Mouse (Mus musculus): ENCODE measurements around the gene Asz1.

The Asz1 gene

DNA sequence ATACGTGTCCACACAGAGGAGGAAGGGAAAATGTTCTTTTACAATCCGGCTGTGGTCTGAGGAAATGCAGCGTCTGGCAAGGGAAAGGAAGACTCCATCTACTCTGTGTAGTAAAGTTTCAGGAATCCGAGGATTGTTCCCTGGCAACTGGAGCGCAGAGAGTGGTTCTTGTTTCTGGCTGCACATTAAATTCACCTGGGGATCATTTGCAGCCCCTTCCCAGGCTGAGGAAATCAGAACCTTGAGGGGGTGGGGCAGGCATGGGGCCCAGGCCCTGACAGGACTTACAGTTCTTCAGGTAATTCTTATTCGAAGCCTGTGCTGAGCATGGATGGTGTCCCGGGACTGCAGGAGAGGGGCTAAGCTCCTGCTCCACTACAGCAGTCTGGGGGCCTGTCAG, 95.5 kb downstream of the Asz1 start:
- ATAC-seq (ENCODE audit: insufficient number of reproducible peaks, low FRiP score, low TSS enrichment) = no peak

DNA sequence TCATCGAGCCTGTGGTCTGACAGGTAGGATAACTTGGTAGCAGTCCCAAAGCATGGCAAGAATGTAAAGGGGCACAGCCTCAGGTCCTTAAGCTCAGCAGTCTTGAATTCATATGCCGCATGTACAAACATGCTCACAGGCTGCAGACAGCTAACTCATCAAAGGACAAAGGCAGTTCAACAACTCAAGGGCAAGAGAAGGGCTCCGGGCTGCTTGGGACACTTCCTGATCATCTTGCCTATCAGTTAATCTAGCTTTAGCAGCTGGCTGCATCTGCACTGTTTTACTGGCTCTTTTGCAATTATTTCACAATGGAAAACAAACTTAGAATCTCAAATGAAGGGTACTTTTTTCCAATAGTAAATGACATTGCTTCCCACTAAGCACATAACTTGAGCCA, 101.5 kb downstream of the Asz1 start:
- no peak for ATAC-seq (ENCODE audit: insufficient number of reproducible peaks, low FRiP score, low TSS enrichment)

DNA sequence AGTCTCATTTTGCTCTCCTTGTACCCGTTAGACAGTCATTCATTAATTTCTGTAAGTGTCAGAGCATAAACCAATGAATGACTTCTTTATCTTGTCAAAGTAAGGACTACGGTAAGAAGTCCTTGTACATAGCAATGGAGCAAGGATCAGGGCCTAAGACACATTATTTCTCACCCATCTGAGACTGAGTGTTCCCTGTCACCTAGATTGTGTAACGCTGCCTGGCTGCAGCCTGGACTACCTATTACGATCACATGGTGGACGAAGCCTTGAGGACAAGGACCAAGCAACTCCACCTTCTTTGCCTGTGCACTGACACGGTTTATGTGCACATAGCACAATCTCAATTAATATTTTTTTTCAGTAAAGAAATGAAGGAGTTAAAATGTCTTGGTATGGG, 106.8 kb downstream of the Asz1 start:
- ATAC-seq (ENCODE audit: insufficient number of reproducible peaks, low FRiP score, low TSS enrichment) = no peak

Data from cerebellum, adult (tissue).